Comparison of ENCODE assay signal across 21 mouse cellular contexts in the genomic region with DNA sequence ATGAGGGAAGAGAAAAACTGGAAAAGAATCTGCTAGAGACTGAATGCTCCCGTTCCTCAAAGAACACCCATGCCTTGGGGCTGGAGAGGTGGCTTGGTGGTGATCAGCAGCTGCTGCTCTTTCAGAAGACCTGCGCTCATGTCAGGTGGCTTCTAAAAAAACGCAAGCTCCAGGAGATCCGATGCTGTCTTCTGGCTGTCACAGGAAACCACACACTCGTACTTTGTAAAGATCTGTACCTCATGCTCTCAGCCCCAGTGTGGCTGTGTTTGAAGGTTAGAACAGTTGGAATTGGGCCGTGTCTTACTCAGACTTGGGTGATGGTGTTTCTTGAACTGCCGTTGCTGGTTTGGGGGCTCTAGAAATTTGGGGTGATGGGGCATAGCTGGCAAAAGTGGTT. TPM values are rescaled to one million over a fixed set of nuclear protein-coding genes. Genes with fewer than 3 reads are reported as not detected.
A peak's percentile ranks its signal among the peaks of the same experiment; 100 is the strongest.
DNase-seq lines count a peak whose midpoint lies in the region; ATAC-seq and TF ChIP-seq lines count a peak whose summit lies in the region.
"Had no signal": no experiment of that assay in that cellular context is flagged by ENCODE, and none has a peak within 500 bp of the region (broad histone marks: within the 10 kb centered on the region; RNA-seq: fewer than 3 reads in every experiment).

No protein-coding gene starts in this region.

- peak; percentile 60; the same call in 1 of the 2 replicates for ATAC-seq in heart, embryonic 16.5 days (replicated peaks; ENCODE audit: extremely low read depth, insufficient read depth, low FRiP score)
- no peak for ATAC-seq in midbrain, postnatal 0 days (ENCODE audit: low FRiP score)
- no peak for ATAC-seq in midbrain, embryonic 14.5 days (ENCODE audit: low FRiP score, low TSS enrichment)
- ATAC-seq in neural tube, embryonic 15.5 days (ENCODE audit: low FRiP score): no peak
- ATAC-seq: forebrain, embryonic 14.5 days had no signal

- H3K4me3 ChIP-seq in heart, embryonic 16.5 days (ENCODE audit: low read length): no peak overlapping the region
- no peak overlapping the region for H3K4me3 ChIP-seq in midbrain, postnatal 0 days (ENCODE audit: low read depth, low read length)
- H3K4me3 ChIP-seq in midbrain, embryonic 14.5 days (replicated peaks; ENCODE audit: low read depth, low read length): no peak overlapping the region
- H3K4me3 ChIP-seq in neural tube, embryonic 15.5 days (replicated peaks): no peak overlapping the region
- H3K4me3 ChIP-seq: heart, embryonic 13.5 days; midbrain, embryonic 12.5 days; neural tube, embryonic 12.5 days had no signal

- H3K9ac ChIP-seq in heart, embryonic 16.5 days (ENCODE audit: low read length): no peak overlapping the region
- H3K9ac ChIP-seq in midbrain, postnatal 0 days (replicated peaks; ENCODE audit: low read length, poor library complexity, severe bottlenecking): no peak overlapping the region
- H3K9ac ChIP-seq in midbrain, embryonic 14.5 days (replicated peaks; ENCODE audit: low read length): no peak overlapping the region
- no peak overlapping the region for H3K9ac ChIP-seq in neural tube, embryonic 15.5 days (replicated peaks)
- H3K9ac ChIP-seq: heart, embryonic 13.5 days; liver, embryonic 14.5 days; midbrain, embryonic 12.5 days; neural tube, embryonic 12.5 days had no signal

- TF ChIP-seq CTCF in midbrain, postnatal 0 days (IDR thresholded peaks at IDR 0.05): no peak

- no peaks in the 10 kb centered on the region for H3K36me3 ChIP-seq in heart, embryonic 16.5 days (ENCODE audit: control insufficient read depth, insufficient read depth)
- H3K36me3 ChIP-seq in midbrain, postnatal 0 days (ENCODE audit: insufficient read depth, low read length): no peaks in the 10 kb centered on the region
- H3K36me3 ChIP-seq in midbrain, embryonic 14.5 days (ENCODE audit: control insufficient read depth, insufficient read depth, low read length): no peaks in the 10 kb centered on the region
- no peaks in the 10 kb centered on the region for H3K36me3 ChIP-seq in neural tube, embryonic 15.5 days
- H3K36me3 ChIP-seq: heart, embryonic 13.5 days; midbrain, embryonic 12.5 days; neural tube, embryonic 12.5 days had no signal

- intact Hi-C loops in left cerebral cortex, postnatal 36 days (cut with DNase I): no loop called here

- DNase-seq in heart, postnatal 4 days: no peak
- DNase-seq in midbrain, postnatal 0 days (ENCODE audit: low spot score): no peak
- DNase-seq in midbrain, embryonic 14.5 days: no peak
- DNase-seq in thymus, postnatal 36 days: peak; percentile 28 to 50
- no peak for DNase-seq in cerebellum, adult 18-20 months
- no peak for DNase-seq in left cerebral cortex, postnatal 36 days (ENCODE audit: low spot score in 2 of 2)
- DNase-seq: adrenal gland, adult 2 months; cerebellum, adult 9-11 months; gastrocnemius, postnatal 14 days; heart, adult 18-20 months; heart, postnatal 36 days; kidney, adult 18-20 months; spleen, adult 18-20 months had no signal

- no peaks in the 10 kb centered on the region for H3K9me3 ChIP-seq in heart, embryonic 16.5 days (replicated peaks; ENCODE audit: control insufficient read depth, low read length)
- H3K9me3 ChIP-seq in midbrain, postnatal 0 days (ENCODE audit: low read length): no peaks in the 10 kb centered on the region
- H3K9me3 ChIP-seq in midbrain, embryonic 14.5 days (ENCODE audit: control insufficient read depth, low read length): no peaks in the 10 kb centered on the region
- no peaks in the 10 kb centered on the region for H3K9me3 ChIP-seq in neural tube, embryonic 15.5 days (replicated peaks)
- H3K9me3 ChIP-seq: midbrain, embryonic 12.5 days; neural tube, embryonic 12.5 days had no signal

- 78% methylated on average over 7 of the region's 7 CpGs for WGBS in heart, embryonic 16.5 days
- 72% methylated on average over 7 of the region's 7 CpGs for WGBS in midbrain, postnatal 0 days
- WGBS in midbrain, embryonic 14.5 days: 78% methylated on average over 7 of the region's 7 CpGs
- WGBS in neural tube, embryonic 15.5 days: 79% methylated on average over 7 of the region's 7 CpGs

- 0 out of 2 replicates have a peak overlapping the region, but pooled peaks have one; percentile 3 for H3K27ac ChIP-seq in heart, embryonic 16.5 days (ENCODE audit: low read length)
- 0 out of 2 replicates have a peak overlapping the region, but pooled peaks have one; percentile 9 for H3K27ac ChIP-seq in midbrain, postnatal 0 days (ENCODE audit: low read depth, low read length)
- H3K27ac ChIP-seq in midbrain, embryonic 14.5 days (replicated peaks; ENCODE audit: low read depth, low read length): no peak overlapping the region
- peak overlapping the region; percentile 58; the same call in 1 of the 2 replicates for H3K27ac ChIP-seq in neural tube, embryonic 15.5 days (replicated peaks)
- H3K27ac ChIP-seq: heart, embryonic 13.5 days; kidney, postnatal 0 days; liver, embryonic 14.5 days; midbrain, embryonic 12.5 days; neural tube, embryonic 12.5 days had no signal

- H3K4me2 ChIP-seq in heart, embryonic 16.5 days (ENCODE audit: low read depth, low read length): no peak overlapping the region
- H3K4me2 ChIP-seq in midbrain, postnatal 0 days (ENCODE audit: low read depth, low read length, poor library complexity, severe bottlenecking): no peak overlapping the region
- no peak overlapping the region for H3K4me2 ChIP-seq in midbrain, embryonic 14.5 days (ENCODE audit: low read length)
- no peak overlapping the region for H3K4me2 ChIP-seq in neural tube, embryonic 15.5 days
- H3K4me2 ChIP-seq: heart, embryonic 13.5 days; midbrain, embryonic 12.5 days; neural tube, embryonic 12.5 days had no signal

- H3K27me3 ChIP-seq in heart, embryonic 16.5 days (ENCODE audit: control insufficient read depth, insufficient read depth, low read length): no peaks in the 10 kb centered on the region
- H3K27me3 ChIP-seq in midbrain, postnatal 0 days (ENCODE audit: insufficient read depth, low read length): no peaks in the 10 kb centered on the region
- H3K27me3 ChIP-seq in midbrain, embryonic 14.5 days (ENCODE audit: control insufficient read depth, insufficient read depth, low read length): no peaks in the 10 kb centered on the region
- no peaks in the 10 kb centered on the region for H3K27me3 ChIP-seq in neural tube, embryonic 15.5 days (replicated peaks)
- H3K27me3 ChIP-seq: midbrain, embryonic 12.5 days; neural tube, embryonic 12.5 days had no signal

- peaks cover 3% of the 10 kb centered on the region; the same call in 1 of the 2 replicates for H3K4me1 ChIP-seq in heart, embryonic 16.5 days (ENCODE audit: control insufficient read depth, insufficient read depth, low read length)
- 0 out of 2 replicates have a peak, but pooled peaks cover 2% of the 10 kb centered on the region for H3K4me1 ChIP-seq in midbrain, postnatal 0 days (ENCODE audit: insufficient read depth, low read length)
- H3K4me1 ChIP-seq in midbrain, embryonic 14.5 days (ENCODE audit: control insufficient read depth, insufficient read depth, low read length): no peaks in the 10 kb centered on the region
- H3K4me1 ChIP-seq in neural tube, embryonic 15.5 days: peaks cover 11% of the 10 kb centered on the region
- H3K4me1 ChIP-seq: heart, embryonic 13.5 days; midbrain, embryonic 12.5 days; neural tube, embryonic 12.5 days had no signal

RNA-seq across cellular contexts. Expression of a gene that starts 42.3 kb away (rescaled TPM):
- polyA plus RNA-seq in heart, embryonic 16.5 days (2015; fragmentation: Nextera tagmentation; extraction: Ambion mirVana): 31.1 and 33.8 TPM in 2 replicates
- 10 to 100 TPM; 75.1 to 75.9 TPM for total RNA-seq in heart, postnatal 4 days (2021)
- 19.4 and 19.8 TPM in 2 replicates for total RNA-seq in midbrain, postnatal 0 days (2014; rRNA removed)
- 7.5 and 8.0 TPM in 2 replicates for polyA plus RNA-seq in midbrain, postnatal 0 days (2015; fragmentation: Nextera tagmentation; extraction: Ambion mirVana)
- polyA plus RNA-seq in midbrain, embryonic 14.5 days (2014; fragmentation: Nextera tagmentation; extraction: Ambion mirVana): 1.9 and 3.7 TPM in 2 replicates
- polyA plus RNA-seq in neural tube, embryonic 15.5 days (2015; fragmentation: Nextera tagmentation; extraction: Ambion mirVana): 8.9 and 11.9 TPM in 2 replicates
- total RNA-seq in left cerebral cortex, postnatal 36 days (2021): 10 to 100 TPM in 1 of 2 experiments, 1 to 10 TPM in 1; 8.7 to 12.7 TPM

Comparison
In these comparisons a context has a peak if more than half of its experiments do, and no peak if none do; other contexts are left out.
1. DNase-seq: peak in thymus, postnatal 36 days (2 of 2); none in heart, postnatal 4 days (single experiment), midbrain, postnatal 0 days (single experiment), midbrain, embryonic 14.5 days (single experiment), cerebellum, adult 18-20 months (0 of 2) and left cerebral cortex, postnatal 36 days (0 of 2).